Mouse (Mus musculus): ENCODE results near the gene Crybg2. TPM values are rescaled to one million over a fixed set of nuclear protein-coding genes. Genes with fewer than 3 reads are reported as not detected.

Gene Crybg2
- total RNA-seq, 4 experiments from 2014 or later: not detected

- DNase-seq: no peak
Observed at GRCm38 (mm10) chr4:134094923-134095547, 34.4 kb downstream of the Crybg2 start, which contains the start of gene Cd52. Gene Cd52 (minus strand): TSS chr4:134095082.

DNA sequence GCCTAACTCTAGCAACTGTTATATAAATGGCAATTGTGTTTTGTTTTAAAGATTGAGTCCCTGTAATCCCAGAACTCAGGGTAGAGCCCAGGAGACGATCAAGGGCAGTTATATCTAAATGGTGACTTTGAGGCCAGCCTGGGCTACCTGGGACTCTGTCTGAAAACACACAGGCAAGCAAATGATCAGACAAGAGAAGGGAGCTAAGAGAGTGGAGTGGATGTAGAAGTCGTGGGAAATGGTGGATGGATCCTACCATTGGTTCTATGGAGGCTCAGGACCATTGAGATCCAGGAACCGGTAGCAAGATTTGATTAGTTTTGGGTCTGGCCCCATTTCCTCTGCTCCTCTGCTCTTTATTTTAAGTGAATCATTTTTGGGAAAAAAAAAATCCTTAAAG lies 35.5 kb downstream of the Crybg2 start:
- DNase-seq: no peak

GRCm38 (mm10) chr4:134097015-134097608 lies 36.5 kb downstream of the Crybg2 start:
- DNase-seq: no peak

DNA sequence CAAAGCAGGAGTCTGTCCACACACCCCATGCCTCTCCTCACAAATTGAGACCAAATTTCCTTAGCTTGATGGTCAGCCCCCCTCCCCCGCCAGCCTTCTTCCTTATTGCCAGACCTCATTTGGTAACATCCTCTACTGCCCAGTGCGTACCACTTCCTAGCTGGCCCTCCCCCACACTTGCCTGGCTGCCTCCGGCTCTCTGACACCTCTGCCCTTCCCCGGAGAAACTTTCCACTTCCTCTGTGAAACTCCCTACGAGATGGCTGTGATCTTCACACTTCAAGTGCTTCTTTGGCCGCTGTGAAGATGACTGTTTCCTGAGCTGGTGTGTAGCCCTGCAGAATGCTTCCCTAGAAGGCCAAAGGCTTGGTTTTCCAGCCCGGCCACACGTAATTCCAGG lies 38.0 kb downstream of the Crybg2 start:
- DNase-seq: no peak

GRCm38 (mm10) chr4:134100245-134100644 lies 39.6 kb downstream of the Crybg2 start:
- DNase-seq: no peak

GRCm38 (mm10) chr4:134101979-134102741 lies 41.5 kb downstream of the Crybg2 start, which contains the start of gene Ubxn11:
Gene Ubxn11 (plus strand): TSS chr4:134102570.
- DNase-seq: peak; percentile 88

DNA sequence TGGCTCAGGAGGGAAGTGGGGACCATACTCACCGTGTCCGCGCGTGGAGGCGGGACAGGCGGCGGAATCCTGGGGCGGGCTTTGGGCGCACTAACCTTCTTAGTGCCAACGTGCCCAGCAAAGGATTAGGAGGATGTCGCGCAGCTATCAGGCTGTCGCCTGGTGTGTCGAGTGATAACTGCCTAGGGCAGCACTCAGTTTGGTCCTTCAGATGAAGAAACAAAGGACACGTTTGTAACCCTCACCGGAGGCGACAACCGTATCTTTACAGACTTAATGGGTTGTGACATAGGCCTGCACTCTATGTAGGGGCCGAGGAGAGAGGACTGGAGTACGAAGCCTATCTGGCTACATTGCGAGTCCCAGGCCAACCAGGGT lies 42.1 kb downstream of the Crybg2 start:
- no peak for DNase-seq

- DNase-seq: no peak
Observed at GRCm38 (mm10) chr4:134106105-134106504, 45.5 kb downstream of the Crybg2 start.

DNA sequence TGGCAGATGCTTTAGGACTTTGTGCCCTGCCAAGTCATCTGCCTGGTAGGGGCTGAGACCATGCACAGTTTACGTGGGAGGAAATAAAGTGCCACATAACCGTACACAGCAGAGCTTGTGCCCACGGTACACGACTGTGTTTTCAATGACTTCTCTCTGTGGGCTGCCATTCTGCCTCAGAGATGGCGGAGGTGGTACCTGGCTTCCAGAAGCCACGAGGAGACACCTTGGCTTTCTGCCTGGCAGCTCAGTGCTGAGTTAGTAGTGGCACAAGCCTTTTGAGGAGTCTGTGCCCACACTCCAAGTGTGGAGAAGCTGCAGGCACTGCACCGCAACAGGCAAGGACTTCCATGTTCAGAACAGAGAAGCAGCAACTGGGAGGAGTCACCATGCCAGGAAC lies 47.1 kb downstream of the Crybg2 start:
- DNase-seq: no peak

GRCm38 (mm10) chr4:134108196-134108595 lies 47.6 kb downstream of the Crybg2 start:
- DNase-seq: no peak

DNA sequence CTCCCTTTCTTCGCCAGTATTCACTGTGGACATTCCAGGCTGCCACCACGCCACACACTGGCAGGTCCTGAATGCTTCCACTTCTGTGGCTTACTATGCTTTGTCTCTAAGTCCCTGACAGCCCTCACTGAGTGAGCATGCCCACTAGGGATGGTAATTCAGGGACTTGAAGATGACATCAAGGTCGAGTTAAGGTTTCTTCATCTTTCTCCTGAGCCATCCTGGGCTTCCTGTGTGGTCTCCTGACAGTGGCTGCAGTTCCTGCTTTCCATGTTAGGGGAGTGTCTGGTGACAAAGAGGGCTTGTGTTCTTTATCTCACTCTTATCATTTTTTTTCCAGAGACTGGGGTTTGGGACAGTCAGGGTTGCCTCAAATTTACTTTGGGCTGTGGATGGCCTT lies 50.0 kb downstream of the Crybg2 start:
- no peak for DNase-seq

DNA sequence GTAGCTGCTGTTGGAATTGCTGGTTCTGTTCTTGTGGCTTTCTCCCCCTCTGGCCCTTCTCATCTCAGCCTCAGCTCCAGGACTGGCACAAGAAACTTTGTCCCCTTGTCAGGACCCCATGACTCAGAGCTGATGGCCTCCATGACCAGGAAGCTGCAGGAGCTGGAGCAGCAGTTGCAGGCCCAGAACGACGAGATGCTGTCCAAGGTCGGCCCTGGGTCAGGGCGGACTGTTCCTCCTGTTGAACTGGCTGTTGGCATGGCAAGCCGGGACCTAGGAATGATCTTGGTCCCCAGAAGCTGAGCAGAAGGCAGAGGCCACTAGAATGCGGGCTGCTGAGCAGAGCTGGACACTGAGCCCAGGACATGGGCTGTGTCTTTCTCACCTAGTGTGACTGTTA lies 51.8 kb downstream of the Crybg2 start:
- DNase-seq: no peak

DNA sequence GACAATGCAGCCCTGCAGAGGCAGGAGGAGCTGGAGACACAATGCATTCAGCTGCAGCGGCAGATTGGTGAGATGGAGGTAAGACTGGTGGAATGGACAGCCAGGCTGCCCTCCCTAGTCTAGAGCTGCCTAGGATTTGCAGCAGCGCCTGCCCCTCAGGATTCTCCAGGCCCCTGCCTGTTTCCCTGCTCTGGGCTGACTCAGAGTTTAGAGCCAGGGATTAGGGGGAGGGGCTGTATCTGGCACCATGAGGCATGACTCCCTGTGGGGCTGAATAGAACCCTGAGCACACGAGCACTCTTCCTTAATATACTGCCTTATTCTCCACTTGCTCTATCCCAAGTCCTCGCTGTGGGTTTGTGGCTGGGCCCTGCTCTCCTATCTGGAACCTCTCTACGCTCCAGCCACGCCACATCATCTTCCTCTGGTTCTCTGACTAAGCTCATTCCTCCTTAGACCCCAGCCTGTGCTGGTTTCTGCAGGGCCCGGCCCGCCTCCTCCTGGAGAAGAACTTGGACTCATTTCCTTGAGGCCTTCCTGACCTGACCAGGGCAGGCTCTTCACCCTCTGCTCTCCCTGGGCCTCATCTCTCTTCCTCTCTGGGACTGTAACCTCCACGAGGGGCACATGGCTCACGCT lies 52.9 kb downstream of the Crybg2 start:
- no peak for DNase-seq

DNA sequence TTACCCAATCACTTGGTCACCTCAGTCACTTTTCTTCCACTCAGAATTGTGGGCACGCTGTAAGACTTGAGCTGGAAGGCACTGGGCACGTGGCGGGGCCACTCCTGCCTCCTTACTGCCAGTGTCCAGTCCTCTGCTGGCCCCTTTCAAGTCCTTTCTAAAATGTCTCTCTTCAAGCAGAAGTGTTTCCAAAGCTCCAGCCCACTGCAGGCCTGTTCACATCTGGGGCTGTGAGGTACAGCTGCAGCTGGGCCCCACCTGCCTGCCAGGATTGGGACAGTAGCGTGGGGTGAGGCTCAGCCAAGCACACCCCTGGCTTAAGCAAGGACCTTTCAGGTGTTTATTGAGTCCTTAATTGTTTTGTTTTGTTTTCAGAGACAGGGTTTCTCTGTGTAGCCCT lies 53.4 kb downstream of the Crybg2 start:
- no peak for DNase-seq

DNA sequence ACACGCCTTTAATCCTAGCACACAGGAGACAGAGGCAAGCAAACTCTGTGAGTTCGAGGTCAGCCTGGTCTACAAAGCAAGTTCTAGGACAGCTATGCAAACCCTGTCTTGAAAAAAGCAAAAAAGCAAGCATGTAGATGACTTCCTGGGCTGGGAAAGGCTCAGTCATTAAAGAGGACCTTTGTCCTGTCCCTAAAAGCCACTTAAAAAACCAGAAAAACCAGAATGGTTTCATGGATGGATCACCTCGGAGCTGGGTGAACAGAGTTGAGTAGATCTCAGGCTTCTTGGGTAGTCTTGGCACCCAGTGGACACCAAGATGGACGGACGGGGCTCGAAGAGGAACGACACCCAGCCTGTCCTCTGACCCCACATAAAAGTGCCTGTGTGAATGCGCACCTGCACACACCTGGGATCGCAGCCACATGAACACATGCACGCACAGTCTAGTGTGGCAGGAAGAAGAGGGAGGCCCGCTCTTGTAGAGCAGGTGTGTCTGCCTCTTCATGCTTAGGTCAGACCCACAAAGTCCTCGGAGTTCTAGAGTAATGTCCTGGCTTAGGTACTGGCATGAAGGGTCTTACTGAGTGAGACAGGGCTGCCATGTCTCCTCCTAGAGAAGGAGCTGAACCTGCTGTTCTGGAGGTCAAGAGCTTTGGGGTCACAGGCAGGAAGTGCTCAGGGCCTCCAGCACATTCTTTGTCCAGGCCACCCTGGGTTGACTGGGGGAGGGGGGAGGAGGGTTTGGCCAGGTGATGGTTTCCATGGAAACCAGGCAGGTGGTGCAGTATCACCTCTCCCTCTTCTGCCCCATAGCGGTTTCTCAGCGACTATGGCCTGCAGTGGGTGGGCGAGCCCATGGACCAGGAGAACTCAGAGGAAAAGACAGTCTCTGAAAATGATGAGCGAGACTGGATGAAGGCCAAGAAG lies 54.9 kb downstream of the Crybg2 start:
- DNase-seq: no peak

GRCm38 (mm10) chr4:134116501-134116900 lies 55.9 kb downstream of the Crybg2 start:
- no peak for DNase-seq

- DNase-seq: no peak
Observed at GRCm38 (mm10) chr4:134117012-134117411, 56.4 kb downstream of the Crybg2 start.

GRCm38 (mm10) chr4:134118126-134118800 lies 57.6 kb downstream of the Crybg2 start:
- DNase-seq: no peak

- DNase-seq: no peak
Observed at GRCm38 (mm10) chr4:134119042-134119441, 58.4 kb downstream of the Crybg2 start.

DNA sequence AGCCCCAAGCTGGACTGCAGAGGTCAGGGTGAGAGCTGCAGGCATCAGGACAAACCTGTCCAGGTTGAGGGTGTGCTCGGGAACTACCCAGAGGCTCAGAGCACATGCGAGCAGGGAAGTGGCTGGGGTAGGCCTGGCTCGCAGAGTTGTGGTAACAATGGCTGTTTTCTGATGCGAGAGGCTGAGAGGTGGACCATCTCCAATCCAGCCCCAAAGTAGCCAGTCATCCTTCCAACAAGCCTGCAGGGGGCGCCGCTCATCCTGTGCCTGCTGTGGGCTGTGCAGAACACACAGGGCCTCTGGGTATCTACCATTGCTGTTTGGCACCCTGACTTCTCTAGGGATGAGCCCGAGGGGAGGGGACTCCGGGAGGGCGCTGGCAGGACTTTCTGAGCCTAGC lies 59.0 kb downstream of the Crybg2 start:
- DNase-seq: no peak

DNA sequence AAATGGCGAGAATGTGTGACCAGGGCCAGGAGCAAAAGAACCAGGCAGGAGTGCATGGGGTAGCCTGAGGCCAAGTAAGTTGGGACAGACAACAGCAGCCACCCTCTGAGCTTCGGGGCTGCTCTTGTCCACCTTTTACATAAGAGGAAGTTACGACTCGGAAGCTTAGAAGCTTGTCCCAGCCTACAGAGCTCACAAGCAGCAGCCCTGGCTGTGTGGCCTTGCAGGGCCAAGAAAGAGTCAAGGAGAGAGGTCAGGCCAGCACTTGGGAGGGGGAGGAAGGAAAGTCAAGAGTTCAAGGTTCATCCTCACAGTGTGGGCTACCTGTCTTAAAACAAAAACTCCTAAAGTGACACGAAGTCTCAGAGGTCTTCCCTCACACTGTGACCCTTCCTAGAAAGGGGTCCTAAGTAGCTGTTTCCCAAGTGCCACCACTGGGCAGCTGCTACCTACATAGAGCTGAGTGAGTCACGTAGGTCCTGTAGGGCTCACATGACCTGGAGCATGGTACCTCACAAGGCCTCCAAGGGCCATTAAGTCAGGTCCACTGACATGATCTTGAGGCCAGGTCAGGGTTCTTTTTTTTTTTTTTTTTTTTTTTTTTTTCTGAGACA lies 59.7 kb downstream of the Crybg2 start:
- no peak for DNase-seq
